Mouse (Mus musculus) c-Kit-positive CD71-positive TER-119-positive erythroid progenitor cells, embryonic 14.5 days (primary cell): ENCODE measurements around the gene Lcorl.

ENCODE experiments used
- DNase-seq: peaks from one replicate; pipeline ENCODE4 v3.0.0-alpha.2; 2013; ENCODE audit warnings: low spot score

Gene Lcorl

DNA sequence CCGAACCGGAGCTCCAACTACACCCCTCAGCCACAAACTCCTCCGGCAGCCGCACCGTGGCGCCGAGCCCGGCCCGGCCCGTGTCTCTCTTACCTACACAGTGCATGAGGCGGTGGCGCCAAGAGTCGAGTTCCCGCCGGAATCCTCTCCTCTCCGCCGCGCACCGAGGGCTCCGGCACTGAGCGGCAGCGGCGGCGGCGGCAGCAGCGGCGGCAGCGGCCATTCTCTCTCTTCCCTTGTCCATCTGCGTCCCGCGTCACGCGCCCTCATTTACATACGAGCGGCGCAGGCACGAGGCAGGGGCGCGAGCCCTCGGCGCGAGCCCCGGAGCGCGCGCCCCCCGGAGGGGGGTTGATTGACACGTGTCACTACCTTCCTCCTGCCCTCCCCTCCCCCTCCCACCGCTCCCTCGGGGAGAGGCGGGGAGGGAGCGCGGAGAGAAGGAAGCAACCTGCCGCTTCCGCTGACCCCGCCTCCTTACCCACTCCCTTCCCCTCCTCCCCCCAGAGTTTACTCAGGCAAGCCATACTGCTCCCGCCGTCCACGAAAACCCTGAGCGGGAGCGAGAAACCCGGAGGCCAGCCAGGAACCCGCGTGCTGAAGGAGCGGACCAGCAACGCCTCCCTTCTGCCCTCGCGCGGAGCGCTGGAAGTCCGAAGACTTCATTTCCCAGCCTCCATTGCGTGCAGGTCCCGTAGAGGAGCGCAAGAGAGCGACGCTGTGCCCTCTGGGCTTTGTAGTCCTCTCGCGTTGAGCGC lies at the start of gene Lcorl:
Gene Lcorl (minus strand): TSS at position 362 of the 758 bp plus-strand sequence.
- DNase-seq: peak; percentile 89

DNA sequence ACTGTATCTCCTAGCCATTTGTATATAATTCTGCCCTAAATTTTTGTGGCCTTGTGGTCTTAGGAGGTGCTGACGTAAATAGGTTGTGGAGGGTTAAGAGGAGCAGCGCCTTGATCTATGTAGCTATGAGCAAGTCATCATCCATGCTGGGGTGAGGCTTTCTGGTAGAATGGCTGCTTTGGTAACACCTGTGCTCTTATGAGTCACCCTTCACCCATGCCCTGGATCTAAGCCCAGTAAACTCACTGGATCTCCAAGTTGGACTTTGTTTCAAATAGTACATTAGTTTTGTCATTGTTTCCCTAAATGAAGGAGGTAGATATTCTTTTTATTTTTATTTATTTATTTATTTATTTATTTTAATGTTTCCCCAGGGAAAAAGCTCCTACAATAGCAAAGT lies 47.3 kb upstream of the Lcorl start:
- no peak for DNase-seq

DNA sequence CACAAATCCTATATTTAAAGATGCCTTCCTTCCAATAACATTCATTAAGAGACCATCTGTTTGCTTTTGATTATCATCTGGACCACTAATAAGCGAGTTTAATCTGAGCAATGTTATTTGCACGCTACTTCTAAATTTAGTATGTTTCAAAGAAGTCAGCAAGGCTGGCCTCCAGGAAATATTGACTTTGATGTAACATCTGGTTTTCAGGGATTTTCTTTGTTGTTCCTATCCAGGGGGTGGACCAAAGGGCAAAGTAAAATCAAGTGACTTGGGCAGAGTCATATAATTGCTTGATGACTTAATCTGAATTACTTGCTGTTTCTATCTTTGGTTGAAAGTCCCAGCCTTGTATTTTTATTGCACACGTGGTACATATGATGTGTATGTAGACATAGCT lies 45.8 kb upstream of the Lcorl start:
- no peak for DNase-seq

DNA sequence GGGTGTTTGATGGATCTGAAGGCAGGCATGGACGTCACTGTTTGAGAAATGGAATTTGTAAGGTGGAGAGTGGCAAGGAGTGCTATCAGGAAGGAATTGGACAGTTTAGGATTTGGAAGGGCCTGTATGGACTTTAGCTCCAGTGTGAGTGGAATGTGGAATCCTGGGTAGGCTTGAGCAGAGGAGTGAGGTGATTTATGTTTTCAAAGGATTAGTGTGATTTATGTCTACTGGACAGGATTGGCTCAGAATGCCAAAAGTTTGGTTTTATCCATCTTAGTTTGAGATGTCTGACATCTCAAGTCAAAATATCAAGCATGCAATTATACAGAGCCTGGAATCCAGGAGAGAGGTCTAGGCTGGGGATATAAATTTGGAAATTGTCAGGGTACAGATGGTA lies 37.9 kb upstream of the Lcorl start:
- no peak for DNase-seq

DNA sequence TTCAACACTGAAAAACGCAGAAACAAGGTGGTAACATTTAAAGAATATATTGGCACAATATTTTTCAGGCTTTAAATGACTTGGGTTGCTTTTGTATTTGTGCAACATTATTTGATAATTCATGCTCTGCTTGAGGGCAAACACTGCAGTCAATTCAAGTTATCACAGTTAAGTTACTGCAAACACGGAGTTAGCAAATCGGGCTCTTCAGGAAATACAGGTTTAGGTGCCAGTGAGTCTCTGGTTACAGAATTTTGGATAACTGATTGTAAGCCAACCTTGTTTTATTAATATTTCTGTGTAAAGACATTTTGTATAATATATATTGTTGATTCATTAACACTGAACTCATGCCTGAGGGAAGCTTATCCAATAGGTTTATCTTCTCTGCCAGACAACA lies 36.3 kb upstream of the Lcorl start:
- DNase-seq: no peak

DNA sequence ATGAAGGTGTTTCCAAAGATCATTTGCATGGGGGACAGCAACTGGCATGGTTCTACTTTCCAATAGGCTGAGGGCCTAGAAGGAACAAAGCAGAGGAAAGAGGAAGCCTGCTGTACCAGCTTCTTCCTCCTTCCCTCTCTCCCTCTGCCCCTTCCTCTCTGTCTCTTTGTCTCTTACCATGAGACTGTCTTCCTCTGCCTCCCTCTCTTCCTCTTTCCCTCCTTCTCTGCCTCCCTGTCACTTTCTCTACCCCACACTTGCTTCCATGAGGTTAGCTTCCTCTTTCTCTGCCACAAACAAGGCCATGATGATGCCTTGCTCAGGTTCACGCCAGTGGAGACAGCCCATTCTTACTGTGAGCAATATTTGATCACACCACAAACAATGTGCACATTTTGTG lies 18.9 kb upstream of the Lcorl start:
- no peak for DNase-seq

DNA sequence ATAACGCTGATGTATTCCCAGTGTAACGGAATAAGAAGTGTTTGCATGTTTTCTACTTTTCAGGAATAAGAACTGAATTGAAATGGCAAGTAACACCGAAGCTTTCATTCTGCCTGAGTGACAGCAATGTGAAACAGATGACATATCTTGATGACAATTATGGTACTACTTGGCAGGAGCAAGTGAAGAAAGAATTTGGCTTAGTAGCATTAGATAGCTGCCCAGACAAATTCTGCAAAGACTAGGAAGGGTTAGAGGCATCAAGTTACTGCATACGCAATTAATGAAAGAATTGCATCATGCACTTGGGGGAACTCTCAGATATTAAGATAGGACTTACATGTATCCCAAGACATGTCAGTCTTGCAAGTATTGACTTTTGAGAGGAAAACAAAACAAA lies 18.1 kb upstream of the Lcorl start:
- DNase-seq: no peak

DNA sequence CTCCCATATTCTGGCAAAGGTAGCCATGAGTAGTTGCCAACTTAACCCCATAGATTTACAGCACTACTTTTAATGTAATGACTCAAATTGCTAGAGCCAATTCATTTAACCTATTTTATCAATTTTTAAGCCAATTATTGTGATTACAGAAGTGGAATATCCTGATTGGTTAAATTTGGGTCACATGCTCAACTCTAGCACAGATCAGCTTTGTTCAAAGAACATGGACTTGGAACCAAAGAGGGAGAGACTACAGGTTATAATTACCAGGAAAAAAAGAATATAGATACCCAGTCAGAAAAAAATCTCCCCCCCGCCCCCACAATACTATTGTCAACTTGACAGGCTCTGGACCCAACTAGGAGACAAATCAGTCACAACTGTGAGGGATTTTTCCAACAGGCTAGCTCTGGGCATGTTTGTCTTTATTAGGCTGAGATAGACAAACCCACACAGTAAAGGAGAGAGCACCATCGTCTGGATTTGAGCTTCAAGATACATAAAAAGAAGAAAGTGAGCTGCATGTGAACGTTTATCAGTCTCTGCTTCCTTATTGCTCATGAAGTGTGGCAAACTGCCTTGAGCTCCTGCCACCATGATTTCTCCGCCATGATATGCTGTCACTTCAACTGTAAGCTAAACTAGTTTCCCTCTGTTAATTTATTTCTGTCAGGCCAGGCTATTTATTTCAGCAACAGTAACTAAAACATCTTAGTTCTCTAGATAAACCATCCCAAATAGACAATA lies 17.0 kb upstream of the Lcorl start:
- no peak for DNase-seq

DNA sequence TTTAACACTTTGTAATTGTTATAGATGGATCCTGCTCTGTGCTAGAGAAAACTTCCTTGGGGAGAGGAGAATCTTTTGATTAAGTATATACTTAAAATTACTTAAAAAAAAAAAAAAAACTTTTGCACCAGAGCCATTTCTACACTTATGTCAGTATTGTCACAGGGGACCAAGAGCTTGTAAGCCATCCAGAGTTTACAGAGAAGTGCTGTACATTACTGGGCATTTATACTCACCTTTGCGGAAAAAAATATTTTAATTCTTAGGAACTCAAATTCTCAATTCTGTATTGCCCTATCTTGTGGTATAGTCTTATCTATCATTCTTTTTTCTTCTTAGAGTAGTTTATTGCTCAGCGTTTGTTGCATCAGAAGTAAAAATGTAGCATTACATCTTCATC lies 953 bp upstream of the Lcorl start:
- DNase-seq: no peak

DNA sequence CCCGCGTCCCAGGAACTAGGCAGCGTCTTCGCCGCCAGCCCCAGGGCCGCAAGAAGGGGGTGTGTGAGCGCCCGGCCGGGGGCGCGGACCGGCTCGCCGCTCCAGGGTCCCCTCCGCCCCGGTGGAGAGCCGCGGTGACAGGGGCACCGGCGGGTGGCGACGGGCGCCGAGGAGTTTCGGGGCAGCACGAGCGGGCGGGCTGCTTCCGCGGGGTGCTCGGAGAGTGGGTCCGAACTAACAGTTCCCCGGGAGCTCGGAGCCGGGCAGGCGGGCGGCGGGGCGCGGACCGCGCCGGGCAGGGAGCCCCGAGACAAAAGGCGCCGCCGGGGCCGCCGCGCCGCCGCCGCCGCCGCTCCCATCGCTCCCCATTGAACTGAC lies 550 bp downstream of the Lcorl start:
- DNase-seq: no peak

DNA sequence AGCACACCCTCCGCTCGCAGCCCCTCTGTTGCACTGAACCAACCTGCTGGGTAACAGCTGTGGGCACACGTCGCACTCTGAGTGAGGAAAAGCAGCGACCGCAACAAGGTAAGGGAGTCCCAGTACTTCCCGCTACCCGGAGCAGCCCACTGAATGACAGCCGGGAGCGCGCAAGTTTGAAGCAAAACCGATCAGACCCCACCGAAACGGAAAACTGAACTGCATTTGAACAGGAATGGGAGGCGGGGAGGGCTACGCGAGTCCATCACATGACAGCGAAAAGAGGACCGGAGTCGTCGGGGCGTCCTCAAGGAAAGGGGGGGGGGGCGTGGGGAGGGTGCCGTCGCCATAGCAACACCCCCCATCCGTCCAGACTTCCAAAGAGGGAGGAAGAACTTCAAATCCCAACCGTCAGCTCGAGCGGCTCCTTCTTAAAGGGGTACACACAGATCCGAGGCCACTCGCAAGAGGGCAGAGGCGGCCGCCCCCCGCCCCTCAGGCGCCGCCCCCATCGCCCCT lies 1.1 kb downstream of the Lcorl start:
- peak; percentile 39 for DNase-seq

DNA sequence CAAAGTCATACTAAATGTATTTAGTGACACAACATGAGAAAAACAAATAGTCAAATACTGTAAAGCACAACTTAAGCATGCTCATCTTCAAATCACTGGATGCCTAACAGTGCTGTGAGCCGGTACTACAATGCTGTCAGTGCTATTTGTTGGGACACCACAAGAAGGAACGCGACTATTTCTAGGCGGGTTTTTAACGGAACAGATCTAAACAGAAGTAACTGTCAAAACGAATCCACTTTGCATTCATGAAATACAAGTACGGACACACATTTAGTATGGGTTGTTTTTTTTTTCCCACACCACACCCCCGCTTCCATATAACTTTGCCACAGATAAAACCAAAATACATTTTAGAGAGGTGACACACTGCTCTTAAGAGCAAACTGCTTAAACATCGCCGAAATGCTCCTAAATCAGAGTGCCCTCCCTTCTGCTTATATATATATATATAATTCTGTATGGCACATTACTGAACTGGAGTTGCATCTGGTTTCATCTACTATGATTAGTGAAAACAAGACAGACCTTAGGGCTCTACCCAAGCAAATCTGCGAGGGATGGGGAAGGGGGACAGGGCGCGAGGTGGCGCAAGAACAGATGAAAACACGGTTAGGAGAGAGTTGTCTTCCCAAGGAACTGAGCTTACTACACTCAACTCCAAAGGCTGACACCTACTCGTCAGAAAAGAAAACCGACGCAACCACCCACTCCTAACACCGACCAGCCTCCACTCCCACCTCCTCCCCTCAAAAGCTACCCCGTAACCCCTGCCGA lies 1.7 kb downstream of the Lcorl start:
- no peak for DNase-seq

DNA sequence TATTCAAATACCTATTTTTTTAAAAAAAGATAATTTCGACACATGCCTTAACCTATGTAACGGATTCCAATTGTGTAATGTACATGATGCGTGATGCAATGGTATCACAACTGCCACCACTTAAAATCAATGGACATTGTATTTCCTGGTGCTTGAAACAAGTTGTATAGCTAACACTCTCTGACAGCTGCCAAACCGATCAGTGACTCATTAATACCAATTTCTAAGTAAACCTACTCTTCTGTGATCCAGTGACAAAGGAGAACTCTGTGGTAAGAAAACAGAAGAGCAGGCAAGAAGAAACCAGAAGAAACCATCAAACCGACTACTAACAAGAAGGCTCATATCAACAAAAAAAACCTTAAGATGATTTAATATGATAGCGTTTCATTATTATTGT lies 12.7 kb downstream of the Lcorl start:
- no peak for DNase-seq

DNA sequence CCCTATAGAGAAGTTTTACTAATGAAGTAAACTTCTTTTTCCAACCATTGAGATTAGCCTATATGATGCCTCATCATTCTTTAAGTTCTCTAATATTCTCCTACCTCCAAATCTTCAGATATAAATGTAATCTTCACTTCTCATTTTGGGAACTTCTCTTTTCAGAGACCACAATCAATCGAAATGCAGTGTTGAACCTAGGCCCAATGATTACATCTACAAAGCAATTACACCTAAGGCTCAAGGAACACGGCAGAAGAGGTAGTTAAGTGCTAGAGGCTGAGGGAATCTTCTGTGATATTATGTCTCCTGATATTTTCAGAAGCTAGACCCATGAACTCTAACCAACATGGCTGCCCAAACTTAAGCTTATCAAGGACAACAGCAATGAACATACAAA lies 22.3 kb downstream of the Lcorl start:
- DNase-seq: no peak

DNA sequence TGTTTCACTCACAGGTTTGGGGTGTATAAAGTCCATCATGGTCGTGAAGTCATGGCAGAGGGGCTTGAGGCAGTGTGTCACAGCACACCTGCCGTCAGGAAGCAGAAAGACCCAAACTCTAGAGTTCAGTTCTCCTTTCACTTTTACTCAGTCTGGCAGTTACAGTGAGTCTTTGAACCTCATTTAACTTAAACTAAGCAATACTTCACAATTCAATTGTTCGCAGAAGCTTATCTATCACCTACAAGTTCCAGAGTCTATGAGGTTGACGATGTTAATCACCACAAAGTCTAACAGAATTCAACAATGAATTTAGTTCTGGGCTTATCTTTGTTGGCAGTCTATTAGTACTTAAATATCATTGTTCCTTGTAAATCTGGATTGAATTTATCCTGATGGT lies 45.9 kb downstream of the Lcorl start:
- no peak for DNase-seq

DNA sequence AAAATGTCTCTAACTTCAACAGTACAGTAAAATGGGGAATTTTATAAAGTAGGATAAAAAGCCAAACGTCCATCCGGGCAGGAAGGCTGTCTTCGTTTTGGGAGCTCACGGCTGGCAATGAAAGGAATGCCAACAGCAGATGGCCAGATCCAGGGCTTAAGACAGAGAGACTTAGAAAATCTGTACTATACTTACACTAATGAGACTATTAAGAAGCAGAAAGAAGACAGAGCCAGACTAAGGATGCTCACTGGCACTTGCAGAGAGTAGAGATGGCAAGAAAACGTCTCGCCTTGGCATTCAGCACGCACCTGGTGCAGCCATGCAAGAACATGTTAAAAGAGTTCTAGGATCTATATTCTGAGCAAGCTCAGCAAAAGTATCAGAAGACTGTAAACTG lies 65.6 kb downstream of the Lcorl start:
- no peak for DNase-seq

DNA sequence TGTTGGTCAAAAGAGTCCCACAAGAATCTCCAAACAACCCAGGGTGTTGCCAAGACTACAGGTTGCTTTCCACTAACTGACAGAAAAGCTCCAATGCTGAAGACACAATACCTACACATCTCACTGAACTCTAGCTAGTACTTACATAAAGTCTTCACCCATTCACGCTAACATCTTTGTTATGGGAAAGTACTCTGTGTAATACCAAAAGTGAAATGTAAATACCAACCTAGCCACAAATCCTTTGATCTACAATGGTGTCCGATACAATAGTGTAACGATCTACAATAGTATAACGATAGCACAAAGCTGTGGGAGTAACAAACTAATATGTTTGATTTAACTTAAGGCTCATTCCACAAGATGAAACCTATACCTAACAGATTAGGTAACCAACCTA lies 67.2 kb downstream of the Lcorl start:
- no peak for DNase-seq

DNA sequence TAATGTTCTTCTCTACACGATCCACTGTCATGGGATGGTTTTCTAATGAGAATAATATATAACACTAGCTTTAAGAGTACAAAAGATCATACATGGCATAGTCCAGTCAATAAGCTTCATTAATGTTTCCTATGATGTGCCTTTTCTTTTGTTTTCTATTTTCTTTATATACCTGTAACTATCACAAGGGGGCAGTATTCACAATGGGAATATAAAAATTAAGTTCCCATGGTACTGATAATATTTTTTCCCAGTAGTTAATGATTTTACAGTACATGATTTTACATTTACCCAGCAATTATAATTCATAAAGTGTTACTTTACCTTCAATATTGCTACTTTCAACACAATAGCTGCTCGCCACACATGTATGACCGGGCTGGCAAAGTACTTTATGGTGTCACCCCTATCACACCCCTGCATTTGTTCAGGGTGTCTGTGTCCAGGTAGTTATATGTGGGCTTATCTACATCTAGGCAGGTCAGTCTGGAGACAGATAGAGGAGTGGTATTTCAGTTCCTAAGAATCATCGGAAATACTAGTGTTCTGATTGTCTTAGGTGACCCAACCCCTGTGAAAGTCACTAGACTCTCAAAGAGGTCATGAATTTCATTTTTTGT lies 99.8 kb downstream of the Lcorl start:
- DNase-seq: peak; percentile 1

DNA sequence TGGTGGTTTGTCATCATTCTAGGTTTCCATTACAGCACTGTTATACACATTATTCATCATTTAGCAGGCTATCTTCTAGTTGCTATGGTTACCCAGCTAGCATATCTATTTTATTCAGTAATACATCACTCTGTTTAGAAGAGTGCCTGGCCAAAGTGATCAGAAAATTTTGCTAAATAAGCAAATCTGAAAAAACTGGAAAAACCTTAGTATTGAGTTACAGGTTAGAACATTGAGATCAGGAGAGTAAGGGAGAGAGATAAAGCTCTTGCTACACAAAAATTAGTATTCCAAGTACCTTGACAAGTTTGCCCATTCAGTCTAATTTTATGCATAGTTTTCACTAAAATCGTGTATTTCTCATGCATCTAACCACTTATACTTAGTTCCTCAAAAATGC lies 119.5 kb downstream of the Lcorl start:
- no peak for DNase-seq

DNA sequence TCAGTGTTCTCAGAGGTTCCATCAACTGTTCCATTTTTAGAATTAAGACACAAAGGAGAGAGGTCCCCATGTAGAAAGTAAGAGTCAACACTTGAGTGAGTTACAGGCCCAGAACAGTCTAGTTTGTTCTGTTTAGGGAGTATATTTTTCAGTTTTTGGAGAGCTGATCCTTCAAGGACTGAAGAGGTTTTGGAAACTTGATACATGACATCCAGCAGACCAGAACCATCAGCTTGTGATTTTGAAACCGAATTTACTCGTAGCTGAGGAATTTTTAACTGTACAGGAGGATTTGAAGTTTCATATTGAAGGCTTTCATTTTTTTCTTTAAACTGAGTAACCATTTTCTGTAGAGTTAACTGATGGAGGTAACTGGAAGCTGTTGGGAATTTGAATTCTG lies 123.7 kb downstream of the Lcorl start:
- no peak for DNase-seq

DNA sequence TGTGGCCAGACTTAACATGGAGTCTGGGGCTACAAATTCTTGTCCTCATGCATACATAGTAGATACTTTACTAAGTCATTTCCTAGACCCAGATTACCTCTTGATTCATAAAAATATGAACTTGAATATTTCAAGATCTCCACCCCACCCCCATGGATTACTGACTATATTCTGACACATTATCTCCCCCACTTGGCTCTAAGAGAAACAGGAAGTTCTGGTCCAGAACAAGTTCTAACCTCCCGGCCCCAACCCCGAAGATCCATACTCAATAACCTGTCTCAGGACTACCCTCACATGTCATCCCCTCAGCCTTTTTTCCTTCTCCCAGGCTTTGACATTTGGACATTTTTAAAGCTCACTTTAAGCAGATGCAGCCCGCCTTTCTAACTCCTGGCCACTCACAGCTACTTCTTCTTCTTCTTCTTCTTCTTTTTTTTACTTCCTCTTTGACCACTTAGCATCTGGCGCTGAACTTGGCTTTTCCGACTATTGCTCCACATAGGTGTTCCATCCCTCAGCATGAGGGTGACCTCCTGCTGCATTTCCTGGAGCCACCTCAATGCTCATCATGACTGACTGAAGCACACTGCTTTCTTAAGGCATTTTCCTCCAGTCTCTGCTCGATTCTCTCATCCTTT lies 138.4 kb downstream of the Lcorl start:
- no peak for DNase-seq

DNA sequence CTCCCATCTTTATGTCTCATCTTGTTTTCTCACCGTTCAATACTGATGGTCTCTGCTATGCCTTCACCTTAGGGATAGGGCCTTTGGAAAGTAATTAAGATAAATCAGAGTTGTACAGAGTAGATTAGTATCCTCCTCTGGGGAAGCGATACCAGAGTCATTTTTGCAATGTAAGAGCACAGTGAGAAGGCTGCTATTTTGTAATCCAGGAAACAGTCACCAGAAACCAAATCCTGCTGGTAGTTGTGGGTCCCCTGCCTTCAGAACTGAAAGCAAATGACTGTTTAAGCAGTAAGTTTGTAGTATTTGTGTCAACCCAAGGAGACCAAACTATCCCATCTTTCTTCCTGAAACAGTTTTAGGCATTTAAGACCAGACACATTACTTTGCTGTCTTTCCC lies 147.8 kb downstream of the Lcorl start:
- no peak for DNase-seq
